Mouse (Mus musculus) ES-E14 (cell line): ENCODE results near the gene Ap1ar.

Source experiments
- CHD2 ChIP-seq: IDR thresholded peaks from 2 replicates; pipeline ENCODE4 v1.6.1; 2014; ENCODE audit warnings: mild to moderate bottlenecking, low read depth, low read length, inconsistent platforms
- HCFC1 ChIP-seq: IDR thresholded peaks from 2 replicates; pipeline ENCODE4 v1.6.1; 2012; ENCODE audit warnings: low read length, inconsistent platforms, borderline replicate concordance; ENCODE audit not compliant: insufficient read depth
- ZC3H11A ChIP-seq: IDR thresholded peaks from 2 replicates; pipeline ENCODE4 v1.6.1; 2012; ENCODE audit warnings: low read depth, mild to moderate bottlenecking, inconsistent platforms, low read length, borderline replicate concordance

DNA sequence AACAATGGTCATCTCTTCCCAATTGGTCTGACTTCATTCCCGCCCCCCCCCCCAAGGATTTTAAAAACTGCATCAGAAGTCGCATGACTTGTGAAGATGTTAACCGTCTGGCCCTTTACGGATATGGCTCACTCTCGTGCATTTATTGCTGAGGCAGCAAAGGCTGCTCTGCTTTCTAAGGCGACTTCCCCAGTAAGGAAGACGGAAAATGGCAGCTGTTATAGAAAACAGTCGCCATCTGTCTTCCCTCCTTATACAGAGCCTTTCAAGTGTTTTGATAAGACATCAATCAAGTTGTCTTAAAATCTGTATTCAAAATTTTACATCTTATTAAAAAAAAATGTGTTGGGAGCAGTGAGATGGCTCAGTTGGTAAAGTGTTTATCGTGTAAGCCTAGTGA, 15.4 kb upstream of the Ap1ar start:
- TF ChIP-seq HCFC1 = no peak
- no peak for TF ChIP-seq CHD2
- TF ChIP-seq ZC3H11A = no peak
